Mouse (Mus musculus): ENCODE results near the gene Ccr7.

DNA sequence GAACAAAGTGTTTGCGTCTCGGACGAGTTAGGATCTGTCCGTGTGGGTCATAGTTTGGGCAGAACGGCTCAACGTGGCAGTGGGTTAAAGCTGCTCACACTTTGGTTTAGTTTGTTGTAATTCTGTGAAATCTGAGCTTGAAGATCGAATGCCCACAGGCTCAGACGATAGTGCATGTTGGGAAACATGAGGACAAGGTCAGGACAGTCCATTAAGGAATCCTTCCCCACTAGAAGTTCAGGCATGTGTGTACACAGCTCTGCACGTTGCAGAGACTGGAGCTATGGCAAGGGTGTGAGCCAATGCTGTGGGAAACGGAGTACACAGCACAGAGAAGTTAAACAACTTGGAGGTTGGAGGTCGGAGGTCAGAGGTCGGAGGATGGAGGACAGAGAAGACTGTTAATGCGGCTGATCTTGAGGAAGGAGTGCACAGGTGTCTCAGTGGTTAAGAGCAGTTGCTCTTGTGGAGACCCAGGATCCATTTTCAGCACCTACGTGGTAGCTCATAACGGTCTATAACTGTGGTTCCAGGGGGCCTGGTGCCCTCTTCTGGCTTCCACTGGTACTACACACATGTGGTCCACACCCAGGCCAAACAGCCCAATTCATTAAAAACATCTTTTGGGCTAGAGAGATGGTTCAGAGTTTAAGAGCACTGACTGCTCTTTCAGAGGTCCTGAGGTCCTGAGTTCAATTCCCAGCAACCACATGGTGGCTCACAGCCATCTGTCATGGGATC is 44.3 kb downstream of the Ccr7 start:
- TF ChIP-seq CTCF (IDR thresholded peaks at IDR 0.05 in 2 of 3, conservative IDR thresholded peaks at IDR 0.05 in 1 of 3; ENCODE audit: control insufficient read depth in 1 of 3, insufficient read depth in 1 of 3, low read depth in 2 of 3, low read length in 3 of 3, poor library complexity in 1 of 3, severe bottlenecking in 1 of 3) (peak; percentile 72 to 78 (median 74)), POLR2A (IDR thresholded peaks at IDR 0.05; ENCODE audit: control insufficient read depth in 1 of 2, insufficient read depth in 1 of 2, low read depth in 1 of 2, low read length in 2 of 2, poor library complexity in 1 of 2) (no peak), MYC (IDR thresholded peaks at IDR 0.05; ENCODE audit: low read depth, low read length) (no peak), EP300 (IDR thresholded peaks at IDR 0.05; ENCODE audit: low read depth in 1 of 2, low read length in 2 of 2) (no peak), MAX (IDR thresholded peaks at IDR 0.05; ENCODE audit: low read length) (no peak), CHD2 (IDR thresholded peaks at IDR 0.05; ENCODE audit: low read length) (no peak), SIN3A (IDR thresholded peaks at IDR 0.05; ENCODE audit: low read length) (no peak), ZKSCAN1 (IDR thresholded peaks at IDR 0.05; ENCODE audit: low read depth, low read length) (no peak), HCFC1 (IDR thresholded peaks at IDR 0.05; ENCODE audit: low read depth, low read length) (no peak), MEF2A (IDR thresholded peaks at IDR 0.05; ENCODE audit: extremely low read depth, insufficient replicate concordance, low read depth, low read length, poor library complexity, severe bottlenecking) (no peak), ZNF384 (IDR thresholded peaks at IDR 0.05; ENCODE audit: low read depth, low read length) (no peak), KAT2A (conservative IDR thresholded peaks at IDR 0.05; ENCODE audit: low read depth, low read length) (no peak), MAFK (IDR thresholded peaks at IDR 0.05; ENCODE audit: borderline replicate concordance, low read depth, low read length) (no peak), MXI1 (IDR thresholded peaks at IDR 0.05; ENCODE audit: low read depth, low read length) (no peak)

All from MEL (cell line).